Mouse (Mus musculus) testis, postnatal 14 days (tissue): ENCODE data around the gene Phc2.

ENCODE experiments used
- DNase-seq: peaks from one replicate; pipeline ENCODE4 v3.0.0; 2021; ENCODE audit warnings: low spot score

Phc2 gene

GRCm38 (mm10) chr4:128782645-128783044, 128.1 kb downstream of the Phc2 start:
- DNase-seq, result no peak

- no peak for DNase-seq
Measured at GRCm38 (mm10) chr4:128784950-128785631, 130.6 kb downstream of the Phc2 start.

- no peak for DNase-seq
Measured at GRCm38 (mm10) chr4:128785921-128786654, 131.6 kb downstream of the Phc2 start.

- no peak for DNase-seq
Measured at GRCm38 (mm10) chr4:128787023-128787939, 132.8 kb downstream of the Phc2 start.

- no peak for DNase-seq
Measured at GRCm38 (mm10) chr4:128788108-128788507, 133.6 kb downstream of the Phc2 start.

GRCm38 (mm10) chr4:128789646-128790045, 135.1 kb downstream of the Phc2 start:
- no peak for DNase-seq

- peak; percentile 34 for DNase-seq
Measured at GRCm38 (mm10) chr4:128793710-128794109, 139.2 kb downstream of the Phc2 start.

GRCm38 (mm10) chr4:128794198-128794597, 139.7 kb downstream of the Phc2 start:
- no peak for DNase-seq

- no peak for DNase-seq
Measured at GRCm38 (mm10) chr4:128795596-128795995, 141.1 kb downstream of the Phc2 start.

- DNase-seq, result no peak
Measured at GRCm38 (mm10) chr4:128796788-128797187, 142.3 kb downstream of the Phc2 start.

GRCm38 (mm10) chr4:128801675-128802465, 147.4 kb downstream of the Phc2 start:
- DNase-seq, result no peak
